Mouse (Mus musculus) ES-E14 (cell line): ENCODE results near the gene Nars2. TPM values are rescaled to one million over a fixed set of nuclear protein-coding genes. Genes with fewer than 3 reads are reported as not detected.

ENCODE experiments used
- DNase-seq: peaks from one replicate; pipeline ENCODE4 v3.0.0-alpha.2; 2013; ENCODE audit warnings: low read depth, low spot score
- H3K27ac ChIP-seq: 2 replicates; pipeline ENCODE4 v1.5.1; 2012; ENCODE audit warnings: low read depth, mild to moderate bottlenecking, low read length, moderate library complexity, mixed read lengths; ENCODE audit not compliant: poor library complexity, insufficient read depth, severe bottlenecking
- H3K36me3 ChIP-seq: 2 replicates; pipeline ENCODE4 v1.6.1; 2012; ENCODE audit warnings: mild to moderate bottlenecking, low read length, moderate library complexity, mixed read lengths; ENCODE audit not compliant: control insufficient read depth, poor library complexity, insufficient read depth, severe bottlenecking
- H3K4me1 ChIP-seq, 2 experiments: fragments of 150-350 bp in 1 of 2; sonication (generic) in 1 of 2; 2 replicates each; pipeline ENCODE4 v1.6.1; 2012; ENCODE audit warnings: low read length in 2 of 2, mild to moderate bottlenecking in 1 of 2, mixed read lengths in 1 of 2; ENCODE audit not compliant: control insufficient read depth in 2 of 2, insufficient read depth in 2 of 2, poor library complexity in 1 of 2
- H3K4me3 ChIP-seq, 2 experiments: fragments of 150-350 bp in 1 of 2; sonication (generic) in 1 of 2; 2 replicates each; pipeline ENCODE4 v1.5.1; 2012; ENCODE audit warnings: low read length in 2 of 2, low read depth in 1 of 2, mild to moderate bottlenecking in 1 of 2, mixed read lengths in 1 of 2; ENCODE audit not compliant: insufficient read depth in 1 of 2, poor library complexity in 1 of 2, severe bottlenecking in 1 of 2
- H3K9ac ChIP-seq: 2 replicates; pipeline ENCODE4 v1.6.1; 2012; ENCODE audit warnings: low read depth, mild to moderate bottlenecking, low read length, mixed read lengths; ENCODE audit not compliant: poor library complexity, insufficient read depth, severe bottlenecking
- H3K9me3 ChIP-seq: fragments of 150-350 bp; sonication (generic); 2 replicates; pipeline ENCODE4 v1.6.1; 2012; ENCODE audit warnings: low read depth, mild to moderate bottlenecking, low read length; ENCODE audit not compliant: control insufficient read depth, insufficient read depth
- CHD2 ChIP-seq: IDR thresholded peaks from 2 replicates; pipeline ENCODE4 v1.6.1; 2014; ENCODE audit warnings: mild to moderate bottlenecking, low read depth, low read length, inconsistent platforms
- HCFC1 ChIP-seq: IDR thresholded peaks from 2 replicates; pipeline ENCODE4 v1.6.1; 2012; ENCODE audit warnings: low read length, inconsistent platforms, borderline replicate concordance; ENCODE audit not compliant: insufficient read depth
- MAFK ChIP-seq: IDR thresholded peaks from 2 replicates; pipeline ENCODE4 v1.6.1; 2014; ENCODE audit warnings: mild to moderate bottlenecking, low read depth, low read length, inconsistent platforms; ENCODE audit not compliant: insufficient read depth
- ZC3H11A ChIP-seq: IDR thresholded peaks from 2 replicates; pipeline ENCODE4 v1.6.1; 2012; ENCODE audit warnings: low read depth, mild to moderate bottlenecking, inconsistent platforms, low read length, borderline replicate concordance
- ZNF384 ChIP-seq: IDR thresholded peaks from 2 replicates; pipeline ENCODE4 v1.6.1; 2012; ENCODE audit warnings: low read depth, low read length, inconsistent platforms
- in situ Hi-C, 2 experiments: fragments of 600-800 bp; cut with MboI; formaldehyde crosslinking; loops; one replicate each; pipeline ENCODE4 v1.15.1; 2025; ENCODE audit warnings: low sequenced_read_pairs in 2 of 2, inconsistent platforms in 1 of 2; ENCODE audit not compliant: unreplicated experiment in 2 of 2
- total RNA-seq: library from RNA; depleted of rRNA; stranded (reverse); fragments of 300-350 nt; gene quantifications from 2 replicates; pipeline ENCODE4 v1.2.3, GENCODE M21; 2012

The Nars2 gene
- total RNA-seq, 1 experiment, result 9.0 TPM

DNA sequence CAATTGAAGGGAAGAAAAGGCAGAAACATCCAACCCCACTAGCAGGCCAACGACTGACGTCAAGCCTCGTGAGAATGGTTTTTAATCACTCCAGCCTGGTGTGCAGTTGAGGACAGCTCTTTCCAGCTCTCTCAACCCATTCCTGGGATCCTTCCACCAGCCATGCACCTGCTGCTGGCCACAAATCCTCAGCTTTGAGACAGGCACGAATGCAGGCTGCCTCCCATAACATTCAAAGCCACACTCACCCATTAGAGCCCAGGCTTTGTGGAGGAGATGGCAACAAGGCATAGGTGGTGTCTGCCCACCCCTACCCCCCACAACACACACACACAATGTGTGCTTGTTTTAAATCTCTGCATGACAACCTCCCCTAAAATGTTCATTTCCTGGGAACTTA lies 127.4 kb downstream of the Nars2 start:
- Histone ChIP-seq H3K4me3 (no peak overlapping the region), H3K9ac (no peak overlapping the region), H3K4me1 (no peaks in the 10 kb centered on the region), H3K27ac (no peak overlapping the region), H3K9me3 (no peaks in the 10 kb centered on the region), H3K36me3 (no peaks in the 10 kb centered on the region)
- TF ChIP-seq MAFK (no peak), ZNF384 (no peak), HCFC1 (no peak), CHD2 (no peak), ZC3H11A (no peak)
- no peak for DNase-seq
- in situ Hi-C loops, result no loop called here

- DNase-seq, result peak; percentile 20
- in situ Hi-C loops, result no loop called here
Measured at GRCm38 (mm10) chr7:97079145-97079544, 127.8 kb downstream of the Nars2 start.

DNA sequence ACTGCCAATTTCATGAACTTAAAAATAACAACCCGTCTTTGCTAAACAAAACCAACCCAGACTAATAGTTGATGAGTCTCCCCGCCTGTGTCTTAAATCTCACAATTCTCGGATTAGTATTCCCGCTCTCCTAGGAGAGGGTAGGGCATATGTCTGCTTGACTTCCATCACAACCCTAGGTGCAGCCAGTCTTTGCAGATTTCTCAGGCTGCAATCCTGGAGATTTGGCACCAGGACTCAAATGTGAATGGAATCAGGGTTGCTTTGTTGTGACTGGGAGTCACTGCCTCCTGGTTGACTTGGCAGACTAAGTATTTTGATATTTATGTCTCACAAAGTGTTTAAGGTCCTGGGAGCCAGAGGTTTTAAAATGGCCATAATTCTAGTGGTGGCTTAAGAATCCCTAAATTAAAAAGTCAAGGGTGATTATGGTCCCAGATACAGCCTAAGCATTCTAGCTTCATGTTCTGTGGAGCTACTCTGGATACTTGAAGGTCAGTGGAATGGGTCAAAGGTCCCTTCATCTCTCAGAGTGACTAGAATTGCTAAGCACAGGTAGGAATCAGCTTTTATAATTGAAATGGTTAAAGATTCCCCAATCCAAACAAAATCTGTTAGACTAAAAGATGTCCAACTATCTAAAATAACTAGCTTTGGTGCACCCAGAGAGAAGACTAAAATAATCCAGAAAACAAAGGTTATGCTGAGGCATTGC lies 128.5 kb downstream of the Nars2 start:
- Histone ChIP-seq H3K36me3 (no peaks in the 10 kb centered on the region), H3K9me3 (no peaks in the 10 kb centered on the region), H3K4me1 (no peaks in the 10 kb centered on the region), H3K27ac (no peak overlapping the region), H3K4me3 (no peak overlapping the region), H3K9ac (no peak overlapping the region)
- TF ChIP-seq MAFK (no peak), ZNF384 (no peak), ZC3H11A (no peak), CHD2 (no peak), HCFC1 (no peak)
- DNase-seq, result no peak
- in situ Hi-C loops, result loop anchor here in 1 of 2 experiments (10.0 kb wide), 1 partner anchor 105 kb away; no protein-coding TSS in a partner anchor

More at GRCm38 (mm10) chr7:97079145-97079544, 127.8 kb downstream of the Nars2 start:
- H3K4me3 ChIP-seq, result no peak overlapping the region
- no peak overlapping the region for H3K9ac ChIP-seq
- H3K9me3 ChIP-seq, result no peaks in the 10 kb centered on the region
- no peaks in the 10 kb centered on the region for H3K4me1 ChIP-seq
- TF ChIP-seq CHD2 (no peak), HCFC1 (no peak), MAFK (no peak), ZC3H11A (no peak), ZNF384 (no peak)
- H3K36me3 ChIP-seq, result no peaks in the 10 kb centered on the region
- H3K27ac ChIP-seq, result no peak overlapping the region

GRCm38 (mm10) chr7:97080621-97081241 lies 129.4 kb downstream of the Nars2 start:
- Histone ChIP-seq H3K4me1 (no peaks in the 10 kb centered on the region), H3K36me3 (no peaks in the 10 kb centered on the region), H3K9ac (no peak overlapping the region), H3K9me3 (no peaks in the 10 kb centered on the region), H3K27ac (no peak overlapping the region), H3K4me3 (peak overlapping the region; percentile 48 to 74; a peak in 3 of 4 replicates)
- no peak for DNase-seq
- in situ Hi-C loops, result loop anchor here in 1 of 2 experiments (10.0 kb wide), 1 partner anchor 106 kb away; no protein-coding TSS in a partner anchor
- TF ChIP-seq MAFK, result no peak
- no peak for TF ChIP-seq ZC3H11A
- TF ChIP-seq HCFC1, result no peak
- TF ChIP-seq ZNF384, result no peak
- no peak for TF ChIP-seq CHD2
